Mouse (Mus musculus) intestine, embryonic 14.5 days (tissue): Measurements from ENCODE around the gene Gm4301. TPM values are rescaled to one million over a fixed set of nuclear protein-coding genes. Genes with fewer than 3 reads are reported as not detected.
"Not testable (repeated sequence)": the region's sequence is repeated elsewhere in the genome, so short reads cannot be mapped to it uniquely, and the experiment has no call there.

ENCODE experiments used
- ATAC-seq: fragments of 200-750 bp; cut with Nextera tagmentation; replicated peaks from 2 replicates; pipeline ENCODE4 v1.8.0; 2017; ENCODE audit warnings: low read depth, moderate number of reproducible peaks, moderate TSS enrichment, moderate library complexity; ENCODE audit not compliant: low FRiP score, low TSS enrichment
- DNase-seq: peaks from one replicate; pipeline ENCODE4 v3.0.0-alpha.2; 2018; ENCODE audit warnings: low spot score
- H3K27ac ChIP-seq: fragments of 300-500 bp; sonication (generic); 2 replicates; pipeline ENCODE4 v1.5.1; 2014; ENCODE audit warnings: low read depth, mild to moderate bottlenecking, control low read depth
- H3K27me3 ChIP-seq: fragments of 300-500 bp; sonication (generic); replicated peaks from 2 replicates; pipeline ENCODE4 v1.6.1; 2014; ENCODE audit warnings: low read length, control low read depth; ENCODE audit not compliant: control insufficient read depth, insufficient read depth
- H3K36me3 ChIP-seq: fragments of 300-500 bp; sonication (generic); 2 replicates; pipeline ENCODE4 v1.6.1; 2014; ENCODE audit warnings: low read length, control low read depth; ENCODE audit not compliant: control insufficient read depth, insufficient read depth
- H3K4me1 ChIP-seq: fragments of 300-500 bp; sonication (generic); replicated peaks from 2 replicates; pipeline ENCODE4 v1.6.1; 2014; ENCODE audit warnings: low read length, control low read depth, mixed read lengths; ENCODE audit not compliant: control insufficient read depth, insufficient read depth
- H3K4me2 ChIP-seq: fragments of 300-500 bp; sonication (generic); 2 replicates; pipeline ENCODE4 v1.6.1; 2014; ENCODE audit warnings: low read length
- H3K4me3 ChIP-seq: fragments of 300-500 bp; sonication (generic); 2 replicates; pipeline ENCODE4 v1.5.1; 2014; ENCODE audit warnings: low read depth, low read length, control low read depth, mixed read lengths
- H3K9ac ChIP-seq: fragments of 300-500 bp; sonication (generic); 2 replicates; pipeline ENCODE4 v1.6.1; 2014; ENCODE audit warnings: mild to moderate bottlenecking, low read length
- H3K9me3 ChIP-seq: fragments of 300-500 bp; sonication (generic); 2 replicates; pipeline ENCODE4 v1.6.1; 2016; ENCODE audit warnings: low read length, control low read depth; ENCODE audit not compliant: control insufficient read depth
- WGBS: fragments of 180-500 bp; shearing (Covaris S2); extraction: QIAGEN DNeasy Blood & Tissue Kit; methylation state at CpG from one replicate; pipeline ENCODE4 v1.1.7; 2014; 5-methylcytosine and 5-hydroxymethylcytosine counted together
- polyA plus RNA-seq: library from polyadenylated mRNA; unstranded; fragments of >200 nt; fragmentation: Nextera tagmentation; extraction: Ambion mirVana; gene quantifications from 2 replicates; pipeline ENCODE4 v1.2.1, GENCODE M21; 2014

Gene Gm4301
- not detected in 2 replicates for polyA plus RNA-seq

DNA sequence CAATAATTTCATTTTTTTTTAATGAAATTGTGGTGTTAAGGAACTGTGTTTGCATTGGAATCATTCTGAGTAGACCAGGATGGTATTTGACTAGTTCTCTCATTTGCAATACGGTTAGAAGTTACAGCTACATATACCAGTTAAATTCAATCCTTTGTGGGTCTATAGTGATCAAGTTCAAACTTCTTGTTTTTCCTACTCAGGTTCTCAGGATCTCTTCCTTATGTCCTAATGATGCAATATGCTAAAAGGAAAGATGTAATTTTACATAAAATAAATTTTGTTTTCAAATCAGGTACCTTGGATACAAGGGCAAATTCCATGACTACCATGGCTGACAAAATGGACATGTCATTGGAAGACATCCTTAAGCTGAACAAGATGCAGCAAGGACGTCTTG is at the start of gene Gm4301:
TSS of gene Gm4301 (plus strand) at position 301 of the 400 bp plus-strand sequence.
- H3K27me3 ChIP-seq, H3K4me1 ChIP-seq, H3K4me2 ChIP-seq, H3K27ac ChIP-seq, ATAC-seq, H3K9me3 ChIP-seq, H3K4me3 ChIP-seq, DNase-seq, H3K9ac ChIP-seq, H3K36me3 ChIP-seq: not testable (repeated sequence)
- no CpG with 5 or more reads among the region's 2 CpGs for WGBS

DNA sequence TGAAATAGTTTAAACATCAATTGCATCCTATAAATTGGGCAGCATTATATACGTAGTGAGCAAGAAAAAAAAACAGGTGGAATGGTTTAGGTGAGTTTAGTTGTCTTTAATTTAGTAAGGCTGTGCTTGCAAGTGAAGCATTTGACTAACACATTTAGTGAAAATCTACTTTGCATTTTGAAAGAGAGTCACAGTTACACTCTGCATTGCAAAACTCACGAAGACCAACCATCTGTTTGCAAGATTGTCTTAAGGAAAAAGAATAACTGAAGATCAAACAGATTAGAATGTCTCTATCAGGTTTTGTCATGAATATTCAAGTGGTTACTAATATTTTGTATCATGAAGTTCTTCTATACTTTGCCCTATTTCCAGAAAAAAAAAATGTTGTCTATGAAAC is 39.4 kb upstream of the Gm4301 start:
- DNase-seq (no peak), ATAC-seq (no peak)
- no peaks in the 10 kb centered on the region for H3K9me3 ChIP-seq
- H3K4me1 ChIP-seq: no peaks in the 10 kb centered on the region
- H3K36me3 ChIP-seq: no peaks in the 10 kb centered on the region
- H3K4me2 ChIP-seq: no peak overlapping the region
- no peak overlapping the region for H3K9ac ChIP-seq
- WGBS: 71% methylated on average over 2 of the region's 2 CpGs
- no peaks in the 10 kb centered on the region for H3K27me3 ChIP-seq
- no peak overlapping the region for H3K4me3 ChIP-seq
- no peak overlapping the region for H3K27ac ChIP-seq

- not testable (repeated sequence) for H3K4me1 ChIP-seq, ATAC-seq
Observed at GRCm38 (mm10) chr10:100300106-100300505, 35.4 kb upstream of the Gm4301 start.

GRCm38 (mm10) chr10:100340536-100340935 is 5.1 kb downstream of the Gm4301 start, which contains the start of gene Gm4302:
Gene Gm4302, plus strand, starts transcription at chr10:100340836.
- WGBS: no CpG with 5 or more reads among the region's 3 CpGs
- H3K9me3 ChIP-seq, H3K27ac ChIP-seq, DNase-seq, H3K4me3 ChIP-seq, H3K9ac ChIP-seq, H3K27me3 ChIP-seq, ATAC-seq, H3K36me3 ChIP-seq, H3K4me2 ChIP-seq, H3K4me1 ChIP-seq: not testable (repeated sequence)

More at GRCm38 (mm10) chr10:100300106-100300505, 35.4 kb upstream of the Gm4301 start:
- H3K27me3 ChIP-seq, H3K4me3 ChIP-seq, H3K9me3 ChIP-seq, H3K4me2 ChIP-seq, H3K27ac ChIP-seq, H3K36me3 ChIP-seq, H3K9ac ChIP-seq, DNase-seq: not testable (repeated sequence)

- H3K27me3 ChIP-seq, H3K9me3 ChIP-seq, DNase-seq, H3K36me3 ChIP-seq, H3K4me2 ChIP-seq, H3K9ac ChIP-seq, H3K4me3 ChIP-seq, H3K27ac ChIP-seq, H3K4me1 ChIP-seq, ATAC-seq: not testable (repeated sequence)
- WGBS: no CpG with 5 or more reads among the region's 3 CpGs
Observed at GRCm38 (mm10) chr10:100345672-100346071, 10.2 kb downstream of the Gm4301 start, which contains the start of gene Gm4303. Gene Gm4303, plus strand, starts transcription at chr10:100345972.

- WGBS: no CpG with 5 or more reads among the region's 3 CpGs
- not testable (repeated sequence) for ATAC-seq, H3K4me2 ChIP-seq, H3K9ac ChIP-seq, H3K27me3 ChIP-seq, H3K4me3 ChIP-seq, H3K9me3 ChIP-seq, H3K27ac ChIP-seq, DNase-seq, H3K4me1 ChIP-seq, H3K36me3 ChIP-seq
Observed at GRCm38 (mm10) chr10:100350793-100351192, 15.3 kb downstream of the Gm4301 start, which contains the start of gene Gm4305. Gene Gm4305, plus strand, starts transcription at chr10:100351093.

- H3K9me3 ChIP-seq, H3K4me3 ChIP-seq, ATAC-seq, H3K27me3 ChIP-seq, H3K4me2 ChIP-seq, H3K9ac ChIP-seq, DNase-seq, H3K27ac ChIP-seq, H3K36me3 ChIP-seq, H3K4me1 ChIP-seq: not testable (repeated sequence)
- WGBS: 73% methylated on average over 2 of the region's 2 CpGs
Observed at GRCm38 (mm10) chr10:100356841-100357240, 21.4 kb downstream of the Gm4301 start.

- H3K27ac ChIP-seq, DNase-seq, H3K9ac ChIP-seq, H3K36me3 ChIP-seq, H3K9me3 ChIP-seq, H3K4me1 ChIP-seq, H3K4me3 ChIP-seq, H3K4me2 ChIP-seq, ATAC-seq, H3K27me3 ChIP-seq: not testable (repeated sequence)
- WGBS: no CpG with 5 or more reads among the region's 3 CpGs
Observed at GRCm38 (mm10) chr10:100361038-100361437, 25.6 kb downstream of the Gm4301 start, which contains the start of gene Gm4307. Gene Gm4307, plus strand, starts transcription at chr10:100361338.

GRCm38 (mm10) chr10:100382460-100382859 is 47.0 kb downstream of the Gm4301 start, which contains the start of gene Gm4312:
Gene Gm4312, minus strand, starts transcription at chr10:100382560.
- H3K9ac ChIP-seq, H3K4me2 ChIP-seq, H3K4me1 ChIP-seq, ATAC-seq, H3K9me3 ChIP-seq, H3K27me3 ChIP-seq, H3K27ac ChIP-seq, DNase-seq, H3K36me3 ChIP-seq, H3K4me3 ChIP-seq: not testable (repeated sequence)
- no CpG with 5 or more reads among the region's 2 CpGs for WGBS
